Mouse (Mus musculus) retina, postnatal 1 day (tissue): Measurements from ENCODE around the gene Erg.

Experiments
- DNase-seq: peaks from one replicate; pipeline ENCODE4 v3.0.0-alpha.2; 2012

Erg gene

GRCm38 (mm10) chr16:95584751-95585528 is 1.5 kb downstream of the Erg start:
- DNase-seq = no peak

- DNase-seq = no peak
Observed at GRCm38 (mm10) chr16:95579289-95579688, 7.1 kb downstream of the Erg start.

GRCm38 (mm10) chr16:95573163-95573562 is 13.2 kb downstream of the Erg start:
- DNase-seq = no peak

GRCm38 (mm10) chr16:95570616-95571015 is 15.8 kb downstream of the Erg start:
- DNase-seq = peak; percentile 51

GRCm38 (mm10) chr16:95556834-95557233 is 29.6 kb downstream of the Erg start:
- DNase-seq = no peak

GRCm38 (mm10) chr16:95553136-95553535 is 33.3 kb downstream of the Erg start:
- DNase-seq = no peak

- DNase-seq = no peak
Observed at GRCm38 (mm10) chr16:95552495-95552894, 33.9 kb downstream of the Erg start.

GRCm38 (mm10) chr16:95550496-95550895 is 35.9 kb downstream of the Erg start:
- no peak for DNase-seq

GRCm38 (mm10) chr16:95544753-95545152 is 41.6 kb downstream of the Erg start:
- no peak for DNase-seq

- DNase-seq = no peak
Observed at GRCm38 (mm10) chr16:95543471-95543870, 42.9 kb downstream of the Erg start.

GRCm38 (mm10) chr16:95535151-95535550 is 51.2 kb downstream of the Erg start:
- DNase-seq = no peak

GRCm38 (mm10) chr16:95532387-95533077 is 53.9 kb downstream of the Erg start:
- DNase-seq = no peak

- DNase-seq = no peak
Observed at GRCm38 (mm10) chr16:95527561-95527960, 58.8 kb downstream of the Erg start.

- DNase-seq = no peak
Observed at GRCm38 (mm10) chr16:95519520-95519919, 66.9 kb downstream of the Erg start.

GRCm38 (mm10) chr16:95506051-95506450 is 80.3 kb downstream of the Erg start:
- no peak for DNase-seq

GRCm38 (mm10) chr16:95496582-95497300 is 89.7 kb downstream of the Erg start:
- no peak for DNase-seq

- DNase-seq = no peak
Observed at GRCm38 (mm10) chr16:95494108-95494507, 92.3 kb downstream of the Erg start.

GRCm38 (mm10) chr16:95493336-95493735 is 93.1 kb downstream of the Erg start:
- no peak for DNase-seq

- DNase-seq = no peak
Observed at GRCm38 (mm10) chr16:95492146-95492545, 94.2 kb downstream of the Erg start.

- DNase-seq = no peak
Observed at GRCm38 (mm10) chr16:95490386-95490785, 96.0 kb downstream of the Erg start.

- DNase-seq = no peak
Observed at GRCm38 (mm10) chr16:95487606-95488351, 98.6 kb downstream of the Erg start.

- no peak for DNase-seq
Observed at GRCm38 (mm10) chr16:95481176-95481575, 105.2 kb downstream of the Erg start.

- DNase-seq = no peak
Observed at GRCm38 (mm10) chr16:95478558-95478957, 107.8 kb downstream of the Erg start.
